Mouse (Mus musculus) midbrain, embryonic 16.5 days (tissue): ENCODE measurements around the gene Tubb5. TPM values are rescaled to one million over a fixed set of nuclear protein-coding genes. Genes with fewer than 3 reads are reported as not detected.
"Not testable (repeated sequence)": the region's sequence is repeated elsewhere in the genome, so short reads cannot be mapped to it uniquely, and the experiment has no call there.

Source experiments
- ATAC-seq: fragments of 200-750 bp; cut with Nextera tagmentation; 2 replicates; pipeline ENCODE4 v1.8.0; 2017; ENCODE audit warnings: moderate TSS enrichment
- H3K27ac ChIP-seq: fragments of 300-500 bp; sonication (generic); 2 replicates; pipeline ENCODE4 v1.5.1; 2014; ENCODE audit warnings: mild to moderate bottlenecking, low read length, mixed read lengths
- H3K27me3 ChIP-seq: fragments of 300-500 bp; sonication (generic); 2 replicates; pipeline ENCODE4 v1.6.1; 2014; ENCODE audit warnings: low read depth, low read length, mixed read lengths; ENCODE audit not compliant: control insufficient read depth, insufficient read depth
- H3K36me3 ChIP-seq: fragments of 300-500 bp; sonication (generic); 2 replicates; pipeline ENCODE4 v1.6.1; 2014; ENCODE audit warnings: mild to moderate bottlenecking, low read length, moderate library complexity, mixed read lengths; ENCODE audit not compliant: control insufficient read depth, insufficient read depth
- H3K4me1 ChIP-seq: fragments of 300-500 bp; sonication (generic); 2 replicates; pipeline ENCODE4 v1.6.1; 2014; ENCODE audit warnings: mild to moderate bottlenecking, low read length, mixed read lengths; ENCODE audit not compliant: control insufficient read depth, insufficient read depth
- H3K4me2 ChIP-seq: fragments of 300-500 bp; sonication (generic); 2 replicates; pipeline ENCODE4 v1.6.1; 2014; ENCODE audit warnings: mild to moderate bottlenecking, low read length, mixed read lengths
- H3K4me3 ChIP-seq: fragments of 300-500 bp; sonication (generic); 2 replicates; pipeline ENCODE4 v1.5.1; 2014; ENCODE audit warnings: low read depth, mild to moderate bottlenecking, low read length, moderate library complexity, mixed read lengths
- H3K9ac ChIP-seq: fragments of 300-500 bp; sonication (generic); 2 replicates; pipeline ENCODE4 v1.6.1; 2014; ENCODE audit warnings: low read depth, low read length, mixed read lengths
- H3K9me3 ChIP-seq: fragments of 300-500 bp; sonication (generic); replicated peaks from 2 replicates; pipeline ENCODE4 v1.6.1; 2014; ENCODE audit warnings: mild to moderate bottlenecking, low read length, mixed read lengths; ENCODE audit not compliant: control insufficient read depth, poor library complexity, severe bottlenecking
- WGBS: fragments of 180-500 bp; shearing (Covaris S2); extraction: QIAGEN DNeasy Blood & Tissue Kit; methylation state at CpG from one replicate; pipeline ENCODE4 v1.1.7; 2014; 5-methylcytosine and 5-hydroxymethylcytosine counted together
- polyA plus RNA-seq: library from polyadenylated mRNA; unstranded; fragments of >200 nt; fragmentation: Nextera tagmentation; extraction: Ambion mirVana; gene quantifications from 2 replicates; pipeline ENCODE4 v1.2.1, GENCODE M21; 2015

The Tubb5 gene
- polyA plus RNA-seq, 1 experiment from 2014 or later = 1,852 TPM

DNA sequence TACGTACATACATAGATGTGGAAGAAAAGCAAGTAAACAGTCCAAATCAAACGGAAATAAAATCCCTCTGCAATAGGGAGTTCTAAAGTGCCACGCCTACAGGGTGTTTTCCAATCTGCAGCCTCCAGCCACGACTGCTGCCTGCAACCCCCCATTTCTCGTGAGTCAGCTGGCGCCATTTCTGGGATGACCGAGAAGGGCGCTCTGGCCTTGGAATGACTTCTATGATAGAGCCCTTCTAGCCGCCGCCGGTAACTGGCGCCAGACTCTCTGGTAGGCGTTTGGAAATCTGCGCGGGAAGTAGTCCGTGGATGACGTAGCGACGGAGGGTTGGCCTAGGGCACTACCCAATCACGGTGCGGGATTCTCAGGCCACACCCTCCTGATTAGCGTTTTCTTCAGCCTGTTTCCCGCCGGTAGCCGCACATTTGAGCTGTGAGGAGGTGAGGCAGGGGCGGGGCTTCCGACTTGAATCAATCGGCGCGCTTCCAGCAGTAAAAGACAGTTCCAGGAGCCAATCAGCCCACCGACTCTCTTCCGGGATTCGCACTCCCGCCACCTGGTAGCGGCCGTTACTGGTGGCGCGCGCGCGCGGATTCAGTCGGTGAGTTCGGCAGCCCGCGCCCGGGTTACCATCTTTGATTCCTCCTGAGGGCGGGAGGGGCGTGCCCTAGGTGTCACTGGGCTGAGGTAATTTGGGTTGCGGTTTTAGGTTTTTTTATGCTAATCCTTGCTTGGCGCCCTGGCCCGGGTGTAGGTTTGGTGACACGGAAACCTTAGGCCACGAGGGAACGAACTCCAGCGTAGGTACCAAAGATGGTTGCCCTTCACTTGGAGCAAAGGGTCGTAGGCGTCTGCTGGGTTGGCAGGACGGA lies 3.2 kb upstream of the Tubb5 start, which contains the start of gene Mdc1:
Mdc1 (plus strand) TSS at position 440 of the 875 bp plus-strand sequence.
- H3K36me3 ChIP-seq = peaks cover 3% of the 10 kb centered on the region; the same call in 1 of the 2 replicates
- H3K4me2 ChIP-seq = peak within 1 kb of the TSS; percentile 65
- ATAC-seq = peak; percentile 91
- no peaks in the 10 kb centered on the region for H3K9me3 ChIP-seq
- no peaks in the 10 kb centered on the region for H3K27me3 ChIP-seq
- H3K4me1 ChIP-seq = peaks cover 12% of the 10 kb centered on the region
- peak within 1 kb of the TSS; percentile 59 for H3K4me3 ChIP-seq
- H3K9ac ChIP-seq = peak within 1 kb of the TSS; percentile 47
- peak within 1 kb of the TSS; percentile 66 for H3K27ac ChIP-seq
- WGBS = under 1% methylated on average over 59 of the region's 59 CpGs

- 58% methylated on average over 14 of the region's 14 CpGs for WGBS
- Histone ChIP-seq H3K4me2 (peak overlapping the region; percentile 52), H3K4me1 (peaks cover 17% of the 10 kb centered on the region), H3K36me3 (peaks cover 3% of the 10 kb centered on the region; the same call in 1 of the 2 replicates), H3K27ac (peak overlapping the region; percentile 61), H3K9ac (peak overlapping the region; percentile 3; the same call in 1 of the 2 replicates), H3K27me3 (no peaks in the 10 kb centered on the region), H3K9me3 (no peaks in the 10 kb centered on the region), H3K4me3 (peak overlapping the region; percentile 59)
- no peak for ATAC-seq
Observed at GRCm38 (mm10) chr17:35840561-35840960, 2.5 kb upstream of the Tubb5 start.

DNA sequence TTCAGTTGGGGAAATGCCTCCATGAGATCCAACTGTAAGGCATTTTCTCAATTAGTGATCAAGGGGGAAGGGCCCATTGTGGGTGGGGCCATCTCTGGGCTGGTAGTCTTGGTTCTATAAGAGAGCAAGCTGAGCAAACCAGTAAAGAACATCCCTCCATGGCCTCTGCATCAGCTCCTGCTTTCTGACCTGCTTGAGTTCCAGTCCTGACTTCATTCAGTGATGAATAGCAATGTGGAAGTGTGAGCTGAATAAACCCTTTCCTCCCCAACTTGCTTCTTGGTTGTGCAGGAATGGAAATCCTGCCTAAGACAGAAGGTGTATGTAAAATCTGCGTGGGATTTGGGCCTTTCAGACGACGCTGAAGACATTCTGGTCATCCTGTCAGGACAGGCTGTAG lies 896 bp upstream of the Tubb5 start:
- WGBS = 56% methylated on average over 3 of the region's 3 CpGs
- H3K27me3 ChIP-seq, ATAC-seq, H3K9me3 ChIP-seq: not testable (repeated sequence)
- Histone ChIP-seq H3K36me3 (peaks cover 17% of the 10 kb centered on the region), H3K27ac (peak overlapping the region; percentile 97), H3K9ac (peak overlapping the region; percentile 93), H3K4me1 (peaks cover 32% of the 10 kb centered on the region), H3K4me2 (peak overlapping the region; percentile 62), H3K4me3 (peak overlapping the region; percentile 72)

DNA sequence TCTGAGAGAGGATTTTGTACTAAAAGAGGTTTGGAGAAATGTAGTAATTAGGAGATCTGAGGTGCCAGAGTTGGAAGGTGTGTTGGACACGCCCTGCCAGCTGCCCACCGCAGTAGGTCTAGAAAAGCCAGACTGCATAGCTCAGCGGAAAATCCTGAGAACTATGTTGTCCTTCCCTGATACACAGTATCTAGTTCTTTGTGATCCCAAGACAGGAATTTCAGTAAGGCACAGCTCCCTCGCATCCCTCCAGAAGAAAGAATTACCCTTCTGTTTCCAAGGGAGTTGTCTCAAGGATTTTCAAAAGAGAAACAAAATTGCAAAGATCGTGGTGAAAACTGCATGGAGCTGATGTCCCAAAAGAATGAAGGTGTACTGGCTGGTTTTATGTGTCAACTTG lies 464 bp upstream of the Tubb5 start:
- no peak for ATAC-seq
- WGBS = 2% methylated on average over 5 of the region's 5 CpGs
- H3K4me1 ChIP-seq = peaks cover 36% of the 10 kb centered on the region

GRCm38 (mm10) chr17:35837487-35837886 lies 619 bp downstream of the Tubb5 start:
- Histone ChIP-seq H3K9me3 (no peaks in the 10 kb centered on the region), H3K4me1 (peaks cover 44% of the 10 kb centered on the region), H3K4me2 (peak overlapping the region; percentile 81), H3K4me3 (peak overlapping the region; percentile 72), H3K36me3 (peaks cover 19% of the 10 kb centered on the region), H3K9ac (peak overlapping the region; percentile 93), H3K27ac (peak overlapping the region; percentile 97), H3K27me3 (no peaks in the 10 kb centered on the region)
- ATAC-seq = no peak
- WGBS = under 1% methylated on average over 18 of the region's 18 CpGs

More for the DNA sequence above, 464 bp upstream of the Tubb5 start:
- no peaks in the 10 kb centered on the region for H3K27me3 ChIP-seq
- peak overlapping the region; percentile 93 for H3K9ac ChIP-seq
- peaks cover 19% of the 10 kb centered on the region for H3K36me3 ChIP-seq
- H3K9me3 ChIP-seq = no peaks in the 10 kb centered on the region
- H3K27ac ChIP-seq = peak overlapping the region; percentile 97
- peak overlapping the region; percentile 72 for H3K4me3 ChIP-seq
- peak overlapping the region; percentile 62 for H3K4me2 ChIP-seq

- Histone ChIP-seq H3K27ac (peak overlapping the region; percentile 97), H3K4me2 (peak overlapping the region; percentile 81), H3K4me1 (peaks cover 42% of the 10 kb centered on the region), H3K9ac (peak overlapping the region; percentile 93), H3K4me3 (peak overlapping the region; percentile 72), H3K36me3 (peaks cover 21% of the 10 kb centered on the region), H3K27me3 (no peaks in the 10 kb centered on the region), H3K9me3 (no peaks in the 10 kb centered on the region)
- peak; percentile 12 for ATAC-seq
- under 1% methylated on average over 24 of the region's 25 CpGs for WGBS
Observed at GRCm38 (mm10) chr17:35836991-35837422, 1.1 kb downstream of the Tubb5 start.

DNA sequence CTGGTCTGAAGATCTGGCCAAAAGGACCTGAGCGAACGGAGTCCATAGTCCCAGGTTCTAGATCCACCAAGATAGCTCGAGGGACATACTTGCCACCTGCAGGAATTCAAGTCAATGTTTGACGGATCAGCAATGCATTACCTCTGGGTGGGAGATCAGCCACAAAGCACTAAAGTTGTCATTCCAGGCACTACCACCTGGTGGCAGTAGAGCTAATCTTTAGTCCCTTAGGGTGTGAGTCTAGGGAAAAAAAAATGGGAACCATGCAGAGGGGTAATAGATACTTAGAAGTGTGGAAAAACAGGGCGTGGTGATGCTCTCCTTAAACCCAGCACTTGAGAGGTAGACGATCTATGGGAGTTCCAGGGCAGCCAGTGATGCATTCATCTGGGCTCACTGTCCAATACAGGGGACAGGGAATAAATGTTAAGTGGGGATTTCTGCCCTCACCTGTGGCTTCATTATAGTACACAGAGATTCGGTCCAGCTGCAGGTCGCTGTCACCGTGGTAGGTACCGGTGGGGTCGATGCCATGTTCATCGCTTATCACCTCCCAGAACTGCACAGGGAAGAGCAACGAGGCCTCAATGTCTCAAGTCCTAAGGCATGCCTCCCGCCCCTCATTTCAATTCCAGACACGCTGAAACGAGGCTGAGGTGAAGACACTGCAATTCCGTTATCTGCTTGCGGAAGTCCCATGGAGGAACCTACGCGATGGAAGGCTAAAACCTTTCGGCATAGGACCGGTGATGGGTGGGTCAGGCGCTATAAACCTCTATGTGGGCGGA lies 1.7 kb downstream of the Tubb5 start:
- Histone ChIP-seq H3K9me3 (no peaks in the 10 kb centered on the region), H3K9ac (peak overlapping the region; percentile 93), H3K4me2 (peak overlapping the region; percentile 81), H3K36me3 (peaks cover 21% of the 10 kb centered on the region), H3K27me3 (no peaks in the 10 kb centered on the region), H3K27ac (peak overlapping the region; percentile 97), H3K4me1 (peaks cover 41% of the 10 kb centered on the region), H3K4me3 (peak overlapping the region; percentile 72)
- 0 out of 2 replicates have a peak, but pooled peaks have one; percentile 3 for ATAC-seq
- WGBS = 8% methylated on average over 24 of the region's 24 CpGs

GRCm38 (mm10) chr17:35835424-35836140 lies 2.5 kb downstream of the Tubb5 start:
- no peaks in the 10 kb centered on the region for H3K9me3 ChIP-seq
- whole genome bisulfite sequencing = 74% methylated on average over 26 of the region's 26 CpGs
- H3K27me3 ChIP-seq = no peaks in the 10 kb centered on the region
- H3K4me3 ChIP-seq = peak overlapping the region; percentile 72
- peak overlapping the region; percentile 81 for H3K4me2 ChIP-seq
- H3K27ac ChIP-seq = no peak overlapping the region; the same call in none of the 2 replicates
- peaks cover 21% of the 10 kb centered on the region for H3K36me3 ChIP-seq
- peaks cover 41% of the 10 kb centered on the region for H3K4me1 ChIP-seq
- peak overlapping the region; percentile 93 for H3K9ac ChIP-seq
- no peak for ATAC-seq
